Mouse (Mus musculus) forebrain, embryonic 14.5 days (tissue): ENCODE measurements around the gene Gemin7. TPM values are rescaled to one million over a fixed set of nuclear protein-coding genes. Genes with fewer than 3 reads are reported as not detected.

Source experiments
- ATAC-seq: fragments of 200-750 bp; cut with Nextera tagmentation; 2 replicates; pipeline ENCODE4 v1.8.0; 2017; ENCODE audit warnings: mild to moderate bottlenecking, moderate library complexity
- DNase-seq: peaks from one replicate; pipeline ENCODE4 v3.0.0-alpha.2; 2015; ENCODE audit warnings: low spot score
- H3K27ac ChIP-seq: fragments of 300-500 bp; sonication (generic); 2 replicates; pipeline ENCODE4 v1.5.1; 2014; ENCODE audit warnings: low read depth, mild to moderate bottlenecking, control low read depth, low read length, moderate library complexity
- H3K27me3 ChIP-seq: fragments of 300-500 bp; sonication (generic); replicated peaks from 2 replicates; pipeline ENCODE4 v1.6.1; 2014; ENCODE audit warnings: low read length, control low read depth, mixed read lengths; ENCODE audit not compliant: control insufficient read depth, insufficient read depth
- H3K36me3 ChIP-seq: fragments of 300-500 bp; sonication (generic); 2 replicates; pipeline ENCODE4 v1.6.1; 2014; ENCODE audit warnings: low read length, control low read depth; ENCODE audit not compliant: control insufficient read depth, insufficient read depth
- H3K4me1 ChIP-seq: fragments of 300-500 bp; sonication (generic); 2 replicates; pipeline ENCODE4 v1.6.1; 2014; ENCODE audit warnings: antibody characterized with exemption, low read length, control low read depth; ENCODE audit not compliant: control insufficient read depth, insufficient read depth
- H3K4me2 ChIP-seq: fragments of 300-500 bp; sonication (generic); 2 replicates; pipeline ENCODE4 v1.6.1; 2014; ENCODE audit warnings: mild to moderate bottlenecking, control low read depth, low read length
- H3K4me3 ChIP-seq: fragments of 300-500 bp; sonication (generic); 2 replicates; pipeline ENCODE4 v1.5.1; 2014; ENCODE audit warnings: low read depth, low read length, control low read depth
- H3K9ac ChIP-seq: fragments of 300-500 bp; sonication (generic); 2 replicates; pipeline ENCODE4 v1.6.1; 2014; ENCODE audit warnings: mild to moderate bottlenecking, low read length, control low read depth, moderate library complexity
- H3K9me3 ChIP-seq: fragments of 300-500 bp; sonication (generic); replicated peaks from 2 replicates; pipeline ENCODE4 v1.6.1; 2016; ENCODE audit warnings: low read length, control low read depth, mixed read lengths; ENCODE audit not compliant: control insufficient read depth
- WGBS: fragments of 180-500 bp; shearing (Covaris S2); extraction: QIAGEN DNeasy Blood & Tissue Kit; methylation state at CpG from one replicate; pipeline ENCODE4 v1.1.7; 2014; 5-methylcytosine and 5-hydroxymethylcytosine counted together
- polyA plus RNA-seq: library from polyadenylated mRNA; unstranded; fragments of >200 nt; fragmentation: Nextera tagmentation; extraction: Ambion mirVana; gene quantifications from 2 replicates; pipeline ENCODE4 v1.2.1, GENCODE M21; 2014

Gene Gemin7
- polyA plus RNA-seq = 134 and 146 TPM in 2 replicates

- Histone ChIP-seq H3K36me3 (peaks cover 30% of the 10 kb centered on the region), H3K4me3 (peak within 1 kb of the TSS; percentile 21), H3K4me1 (peaks cover 3% of the 10 kb centered on the region), H3K4me2 (peak within 1 kb of the TSS; percentile 50), H3K9ac (peak within 1 kb of the TSS; percentile 21), H3K27me3 (peaks cover 36% of the 10 kb centered on the region), H3K9me3 (no peaks in the 10 kb centered on the region), H3K27ac (no peak within 1 kb of the TSS)
- DNase-seq = no peak
- ATAC-seq = no peak
- WGBS = under 1% methylated on average over 56 of the region's 56 CpGs
Observed at GRCm38 (mm10) chr7:19577141-19577852, at the start of gene Gemin7, which contains the start of gene Zfp296. Gene Gemin7 (minus strand): TSS chr7:19577595. Gene Zfp296 (plus strand): TSS chr7:19577287.

- ATAC-seq (no peak), DNase-seq (no peak)
- WGBS = 78% methylated on average over 2 of the region's 2 CpGs
- H3K9me3 ChIP-seq = no peaks in the 10 kb centered on the region
- H3K36me3 ChIP-seq = no peaks in the 10 kb centered on the region
- no peaks in the 10 kb centered on the region for H3K27me3 ChIP-seq
- peaks cover 6% of the 10 kb centered on the region; the same call in 1 of the 2 replicates for H3K4me1 ChIP-seq
- H3K4me2 ChIP-seq = no peak overlapping the region
- H3K4me3 ChIP-seq = no peak overlapping the region
- no peak overlapping the region for H3K9ac ChIP-seq
- H3K27ac ChIP-seq = no peak overlapping the region
Observed at GRCm38 (mm10) chr7:19623433-19623832, 46.0 kb upstream of the Gemin7 start.

- DNase-seq (no peak), ATAC-seq (no peak)
- H3K27me3 ChIP-seq = no peaks in the 10 kb centered on the region
- H3K36me3 ChIP-seq = no peaks in the 10 kb centered on the region
- peaks cover 4% of the 10 kb centered on the region; the same call in 1 of the 2 replicates for H3K4me1 ChIP-seq
- H3K4me3 ChIP-seq = no peak overlapping the region
- no peak overlapping the region for H3K9ac ChIP-seq
- no peaks in the 10 kb centered on the region for H3K9me3 ChIP-seq
- H3K4me2 ChIP-seq = no peak overlapping the region
- H3K27ac ChIP-seq = no peak overlapping the region
- 47% methylated on average over 6 of the region's 6 CpGs for WGBS
Observed at GRCm38 (mm10) chr7:19622241-19622640, 44.8 kb upstream of the Gemin7 start.

- Histone ChIP-seq H3K4me3 (no peak overlapping the region), H3K4me2 (no peak overlapping the region), H3K27ac (no peak overlapping the region), H3K9ac (no peak overlapping the region), H3K36me3 (no peaks in the 10 kb centered on the region), H3K27me3 (no peaks in the 10 kb centered on the region), H3K9me3 (no peaks in the 10 kb centered on the region), H3K4me1 (peaks cover 4% of the 10 kb centered on the region; the same call in 1 of the 2 replicates)
- ATAC-seq (no peak), DNase-seq (peak; percentile 14)
- 87% methylated on average over 7 of the region's 7 CpGs for WGBS
Observed at GRCm38 (mm10) chr7:19620811-19621210, 43.4 kb upstream of the Gemin7 start.

- Histone ChIP-seq H3K9ac (peak overlapping the region; percentile 51), H3K27ac (no peak overlapping the region), H3K9me3 (no peaks in the 10 kb centered on the region), H3K27me3 (no peaks in the 10 kb centered on the region), H3K4me2 (peak overlapping the region; percentile 50), H3K4me3 (peak overlapping the region; percentile 23), H3K36me3 (no peaks in the 10 kb centered on the region), H3K4me1 (peaks cover 4% of the 10 kb centered on the region; the same call in 1 of the 2 replicates)
- DNase-seq (peak; percentile 91), ATAC-seq (peak; percentile 88)
- 7% methylated on average over 32 of the region's 35 CpGs for WGBS
Observed at GRCm38 (mm10) chr7:19619004-19619801, 41.8 kb upstream of the Gemin7 start.

GRCm38 (mm10) chr7:19615036-19615577 is 37.7 kb upstream of the Gemin7 start:
- H3K4me3 ChIP-seq = no peak overlapping the region
- whole genome bisulfite sequencing = 87% methylated on average over 12 of the region's 12 CpGs
- no peaks in the 10 kb centered on the region for H3K27me3 ChIP-seq
- H3K4me1 ChIP-seq = peaks cover 4% of the 10 kb centered on the region; the same call in 1 of the 2 replicates
- no peak overlapping the region for H3K9ac ChIP-seq
- H3K9me3 ChIP-seq = no peaks in the 10 kb centered on the region
- no peaks in the 10 kb centered on the region for H3K36me3 ChIP-seq
- no peak for ATAC-seq
- no peak for DNase-seq
- H3K4me2 ChIP-seq = no peak overlapping the region
- no peak overlapping the region for H3K27ac ChIP-seq

- no peak for ATAC-seq
- WGBS = 78% methylated on average over 5 of the region's 5 CpGs
- DNase-seq = no peak
Observed at GRCm38 (mm10) chr7:19610969-19611368, 33.6 kb upstream of the Gemin7 start.

GRCm38 (mm10) chr7:19609641-19610332 is 32.4 kb upstream of the Gemin7 start:
- no peaks in the 10 kb centered on the region for H3K27me3 ChIP-seq
- H3K9me3 ChIP-seq = no peaks in the 10 kb centered on the region
- no peak overlapping the region for H3K27ac ChIP-seq
- no peak overlapping the region for H3K4me3 ChIP-seq
- no peak overlapping the region for H3K9ac ChIP-seq
- no peaks in the 10 kb centered on the region for H3K4me1 ChIP-seq
- WGBS = 91% methylated on average over 12 of the region's 12 CpGs
- ATAC-seq = no peak
- no peaks in the 10 kb centered on the region for H3K36me3 ChIP-seq
- no peak for DNase-seq
- H3K4me2 ChIP-seq = no peak overlapping the region

More at GRCm38 (mm10) chr7:19610969-19611368, 33.6 kb upstream of the Gemin7 start:
- Histone ChIP-seq H3K36me3 (no peaks in the 10 kb centered on the region), H3K9ac (no peak overlapping the region), H3K27ac (no peak overlapping the region), H3K4me3 (no peak overlapping the region), H3K4me2 (no peak overlapping the region), H3K27me3 (no peaks in the 10 kb centered on the region), H3K4me1 (no peaks in the 10 kb centered on the region), H3K9me3 (no peaks in the 10 kb centered on the region)
